Mouse (Mus musculus) spleen, adult 2 months (tissue): Measurements from ENCODE around the gene Nme7. TPM values are rescaled to one million over a fixed set of nuclear protein-coding genes. Genes with fewer than 3 reads are reported as not detected.

Source experiments
- DNase-seq, 2 experiments: peaks; one replicate each; pipeline versions ENCODE4 v3.0.0 to v3.0.0-alpha.2; 2012 to 2021; ENCODE audit warnings: low spot score in 2 of 2, low read depth in 1 of 2
- H3K27ac ChIP-seq: fragments of 200-500 bp; 2 replicates; pipeline ENCODE4 v1.5.1; 2012; ENCODE audit warnings: low read length, inconsistent platforms; ENCODE audit not compliant: insufficient read depth
- H3K27me3 ChIP-seq: fragments of 200-500 bp; 2 replicates; pipeline ENCODE4 v1.6.1; 2012; ENCODE audit warnings: mild to moderate bottlenecking, moderate library complexity, low read length, inconsistent platforms; ENCODE audit not compliant: control insufficient read depth, insufficient read depth
- H3K36me3 ChIP-seq: fragments of 200-500 bp; 2 replicates; pipeline ENCODE4 v1.6.1; 2012; ENCODE audit warnings: mild to moderate bottlenecking, low read length, inconsistent platforms; ENCODE audit not compliant: control insufficient read depth, insufficient read depth
- H3K4me1 ChIP-seq: fragments of 200-500 bp; 2 replicates; pipeline ENCODE4 v1.6.1; 2011; ENCODE audit warnings: inconsistent platforms; ENCODE audit not compliant: control insufficient read depth, insufficient read depth, insufficient read length
- H3K4me3 ChIP-seq: fragments of 200-500 bp; 2 replicates; pipeline ENCODE4 v1.5.1; 2011; ENCODE audit warnings: mild to moderate bottlenecking, inconsistent platforms; ENCODE audit not compliant: insufficient read depth, insufficient read length; ENCODE audit errors: extremely low read depth
- CTCF ChIP-seq: fragments of 200-500 bp; IDR thresholded peaks from 2 replicates; pipeline ENCODE4 v1.5.1; 2011; ENCODE audit warnings: mild to moderate bottlenecking, inconsistent platforms; ENCODE audit not compliant: insufficient read depth, insufficient read length, insufficient replicate concordance; ENCODE audit errors: extremely low read depth
- POLR2A ChIP-seq: fragments of 200-500 bp; IDR thresholded peaks from 2 replicates; pipeline ENCODE4 v1.6.1; 2011; ENCODE audit warnings: low read depth, low read length, inconsistent platforms
- WGBS: fragments of 180-500 bp; shearing (Covaris S2); methylation state at CpG from one replicate; pipeline ENCODE4 v1.1.7; 2018; 5-methylcytosine and 5-hydroxymethylcytosine counted together
- polyA plus RNA-seq: library from polyadenylated mRNA; depleted of rRNA; stranded (reverse); fragments of >200 nt; gene quantifications from 2 replicates; pipeline ENCODE4 v1.2.3, GENCODE M21; 2012

The Nme7 gene
- polyA plus RNA-seq, 1 experiment, result 3.8 TPM

- WGBS, result 69% methylated on average over 3 of the region's 3 CpGs
These were observed 54.1 kb downstream of the Nme7 start for GRCm38 (mm10) chr1:164357995-164358394.

DNA sequence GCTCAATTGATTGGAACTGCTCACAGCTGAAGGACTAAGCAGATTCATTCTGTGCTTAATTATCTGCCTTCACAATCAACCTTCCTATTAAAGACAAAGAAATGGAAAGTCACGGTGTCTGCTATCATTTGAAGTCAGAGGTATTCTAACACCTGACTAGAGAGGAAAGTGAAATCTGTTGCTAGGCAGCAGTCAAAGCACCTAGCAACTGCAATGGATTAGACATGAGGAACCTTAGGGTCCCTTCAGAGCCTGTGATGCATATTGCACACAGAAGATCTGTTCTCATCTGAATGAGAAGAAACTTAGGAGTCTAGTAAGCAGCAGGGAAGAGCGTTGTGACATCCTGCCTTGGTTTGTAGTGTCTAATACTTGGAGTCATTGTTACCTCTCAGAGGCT is 58.1 kb downstream of the Nme7 start:
- Histone ChIP-seq H3K27me3 (no peaks in the 10 kb centered on the region), H3K27ac (no peak overlapping the region), H3K4me1 (no peaks in the 10 kb centered on the region), H3K4me3 (no peak overlapping the region), H3K36me3 (no peaks in the 10 kb centered on the region)
- DNase-seq, result no peak
- TF ChIP-seq POLR2A (no peak), CTCF (no peak)
- WGBS, result 89% methylated on average over 2 of the region's 2 CpGs

More at GRCm38 (mm10) chr1:164357995-164358394, 54.1 kb downstream of the Nme7 start:
- no peaks in the 10 kb centered on the region for H3K4me1 ChIP-seq
- H3K27me3 ChIP-seq, result no peaks in the 10 kb centered on the region
- TF ChIP-seq POLR2A (no peak), CTCF (no peak)
- H3K36me3 ChIP-seq, result no peaks in the 10 kb centered on the region
- H3K4me3 ChIP-seq, result no peak overlapping the region
- DNase-seq, result no peak
- no peak overlapping the region for H3K27ac ChIP-seq

GRCm38 (mm10) chr1:164366156-164367128 is 62.5 kb downstream of the Nme7 start:
- WGBS, result 81% methylated on average over 12 of the region's 12 CpGs
- peak; percentile 40 to 64 for DNase-seq
- Histone ChIP-seq H3K4me1 (no peaks in the 10 kb centered on the region), H3K27me3 (no peaks in the 10 kb centered on the region), H3K4me3 (no peak overlapping the region), H3K36me3 (no peaks in the 10 kb centered on the region), H3K27ac (no peak overlapping the region)
- TF ChIP-seq POLR2A, result no peak
- peak; percentile 76; the same call in 1 of the 2 replicates for TF ChIP-seq CTCF

GRCm38 (mm10) chr1:164368152-164368551 is 64.2 kb downstream of the Nme7 start:
- Histone ChIP-seq H3K27me3 (no peaks in the 10 kb centered on the region), H3K27ac (no peak overlapping the region), H3K4me1 (no peaks in the 10 kb centered on the region), H3K4me3 (no peak overlapping the region), H3K36me3 (no peaks in the 10 kb centered on the region)
- no peak for TF ChIP-seq CTCF
- no peak for TF ChIP-seq POLR2A
- 80% methylated on average over 4 of the region's 4 CpGs for WGBS
- DNase-seq, result no peak

- no peak overlapping the region for H3K4me3 ChIP-seq
These were observed 65.9 kb downstream of the Nme7 start for GRCm38 (mm10) chr1:164369781-164370180.

GRCm38 (mm10) chr1:164373029-164373428 is 69.1 kb downstream of the Nme7 start:
- Histone ChIP-seq H3K27me3 (no peaks in the 10 kb centered on the region), H3K4me3 (no peak overlapping the region), H3K36me3 (no peaks in the 10 kb centered on the region), H3K27ac (no peak overlapping the region), H3K4me1 (no peaks in the 10 kb centered on the region)
- no peak for DNase-seq
- no peak for TF ChIP-seq CTCF
- TF ChIP-seq POLR2A, result no peak
- 90% methylated on average over 7 of the region's 7 CpGs for WGBS

More at GRCm38 (mm10) chr1:164369781-164370180, 65.9 kb downstream of the Nme7 start:
- no peak for DNase-seq
- 92% methylated on average over 2 of the region's 2 CpGs for WGBS
- Histone ChIP-seq H3K27me3 (no peaks in the 10 kb centered on the region), H3K36me3 (no peaks in the 10 kb centered on the region), H3K4me1 (no peaks in the 10 kb centered on the region), H3K27ac (no peak overlapping the region)
- TF ChIP-seq CTCF, result no peak
- TF ChIP-seq POLR2A, result no peak

GRCm38 (mm10) chr1:164374020-164374419 is 70.1 kb downstream of the Nme7 start:
- TF ChIP-seq POLR2A (no peak), CTCF (no peak)
- Histone ChIP-seq H3K36me3 (no peaks in the 10 kb centered on the region), H3K4me3 (no peak overlapping the region), H3K27ac (no peak overlapping the region), H3K4me1 (no peaks in the 10 kb centered on the region), H3K27me3 (no peaks in the 10 kb centered on the region)
- DNase-seq, result no peak
- WGBS, result 92% methylated on average over 7 of the region's 7 CpGs
